Mouse (Mus musculus): Measurements from ENCODE around the gene Cdh10.

The Cdh10 gene

DNA sequence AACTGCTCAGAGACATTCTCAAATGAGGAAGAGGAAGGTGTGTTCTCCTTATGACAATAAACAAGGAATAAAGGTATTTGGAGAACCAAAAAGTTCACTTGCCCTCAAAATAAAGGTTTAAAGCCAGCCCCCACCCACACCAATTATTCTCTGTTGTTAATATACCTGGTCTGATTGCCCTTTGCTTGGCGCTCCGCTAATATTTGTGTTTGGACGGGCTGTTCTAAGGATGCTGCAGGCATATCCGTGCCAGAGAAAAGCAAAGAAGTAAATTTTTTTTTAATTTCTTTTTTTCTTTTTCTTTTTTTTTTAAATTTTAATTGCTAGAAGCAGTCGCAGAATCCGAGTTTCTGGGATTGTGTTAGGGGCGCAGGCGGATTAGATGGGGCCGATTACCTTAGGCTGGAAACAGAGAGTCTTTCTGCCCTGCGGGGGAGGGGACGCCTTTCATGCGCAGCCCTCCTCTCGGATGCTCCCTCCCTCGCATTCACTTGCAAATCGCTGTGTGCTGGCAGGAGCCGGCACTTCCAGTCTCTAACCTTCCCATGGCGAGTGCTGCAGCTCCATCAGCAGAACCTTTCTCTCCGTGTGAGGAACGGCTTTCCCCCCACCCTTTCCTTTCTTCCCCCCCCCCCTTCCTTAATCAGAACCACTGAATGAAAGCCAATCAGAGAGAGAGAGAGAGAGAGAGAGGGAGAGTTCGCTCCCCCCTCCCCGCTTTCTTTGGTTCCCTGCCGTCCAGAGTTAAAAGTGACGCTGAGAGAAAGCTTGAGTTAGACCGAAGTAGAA lies at the start of gene Cdh10:
Cdh10 (plus strand) TSS at position 763 of the 789 bp plus-strand sequence.
- DNase-seq, result peak; percentile 71

DNA sequence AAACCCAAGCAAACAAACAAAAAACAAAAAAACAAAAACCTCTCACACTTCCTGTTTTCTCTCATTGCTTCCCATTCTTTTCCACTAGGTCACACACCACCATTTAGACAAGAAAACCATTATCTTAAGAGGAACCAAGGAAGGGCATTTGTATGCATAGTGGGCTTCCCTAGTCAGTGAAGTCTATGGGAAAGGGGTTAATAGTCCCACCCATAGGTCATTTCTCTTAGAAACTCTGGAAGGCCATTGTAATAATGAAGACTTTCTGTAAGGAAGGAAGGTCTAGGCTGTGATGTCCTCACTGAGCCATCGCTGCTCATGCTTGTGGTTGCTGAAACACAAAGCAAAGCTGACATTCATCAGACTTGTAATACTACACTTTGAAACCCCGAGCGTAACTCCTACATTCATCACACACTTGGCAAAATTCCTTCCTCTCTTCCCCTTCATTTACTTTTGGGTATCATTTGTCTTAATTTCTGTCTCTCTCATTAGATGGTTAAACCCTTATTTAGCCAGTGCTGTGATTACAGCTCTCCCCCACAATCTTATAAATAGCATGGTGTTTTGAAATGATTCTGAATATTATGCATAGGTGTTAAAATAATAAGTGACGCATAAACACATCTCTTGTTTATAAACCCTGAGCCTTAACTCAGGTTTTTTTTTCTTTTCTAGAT lies 9.5 kb upstream of the Cdh10 start:
- DNase-seq, result no peak

GRCm38 (mm10) chr15:18817707-18818106 lies 1.0 kb upstream of the Cdh10 start:
- DNase-seq, result no peak

DNA sequence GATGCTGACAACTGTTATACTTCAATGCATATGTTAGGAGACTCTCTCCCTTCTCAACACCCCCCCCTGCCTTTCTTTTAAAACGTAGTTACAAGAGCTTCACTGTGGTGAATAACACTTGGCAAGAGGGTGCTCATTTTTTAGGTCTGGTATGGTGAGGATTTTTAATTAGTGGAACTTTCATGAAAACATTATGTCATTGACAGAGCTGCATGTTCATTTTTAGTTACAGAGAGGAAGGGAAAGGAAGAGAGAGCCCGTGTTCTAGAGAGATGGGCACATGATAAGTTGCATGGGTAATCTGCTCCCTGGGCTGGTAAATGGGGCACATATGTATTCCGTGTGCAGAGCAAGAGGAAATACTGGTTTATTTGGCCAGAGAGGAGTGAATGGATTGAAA lies 1.5 kb downstream of the Cdh10 start:
- no peak for DNase-seq

DNA sequence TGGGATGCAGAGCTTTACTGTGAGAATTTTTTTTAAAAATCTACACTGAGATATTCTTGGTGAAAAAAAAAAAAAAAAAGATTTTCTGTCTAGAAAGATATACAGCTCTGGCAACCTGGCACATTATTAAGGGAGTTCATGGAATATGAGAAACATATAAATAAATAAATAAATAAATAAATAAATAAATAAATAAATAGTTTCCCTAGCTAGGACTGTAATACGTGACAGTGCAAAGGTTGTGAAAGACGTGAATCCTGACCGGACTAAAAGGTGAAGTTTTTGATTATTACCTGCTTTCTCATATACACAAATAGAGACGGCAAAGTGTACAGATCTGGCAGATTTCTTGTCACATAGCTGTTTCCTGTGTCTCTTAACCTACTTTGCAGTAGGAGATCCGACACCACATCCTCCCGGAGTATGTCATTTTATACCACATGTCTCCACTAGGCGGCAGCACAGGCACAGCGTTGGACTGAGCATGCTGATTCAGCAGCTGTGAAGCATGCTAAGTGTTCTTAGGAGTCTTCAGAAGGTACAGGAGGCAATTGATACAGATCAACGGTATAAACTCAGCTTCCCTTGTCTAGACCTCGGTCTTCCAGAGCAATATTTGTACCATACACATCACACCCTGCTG lies 2.5 kb downstream of the Cdh10 start:
- peak; percentile 88 for DNase-seq

- DNase-seq, result no peak
Measured at GRCm38 (mm10) chr15:18823420-18823819, 4.7 kb downstream of the Cdh10 start.

DNA sequence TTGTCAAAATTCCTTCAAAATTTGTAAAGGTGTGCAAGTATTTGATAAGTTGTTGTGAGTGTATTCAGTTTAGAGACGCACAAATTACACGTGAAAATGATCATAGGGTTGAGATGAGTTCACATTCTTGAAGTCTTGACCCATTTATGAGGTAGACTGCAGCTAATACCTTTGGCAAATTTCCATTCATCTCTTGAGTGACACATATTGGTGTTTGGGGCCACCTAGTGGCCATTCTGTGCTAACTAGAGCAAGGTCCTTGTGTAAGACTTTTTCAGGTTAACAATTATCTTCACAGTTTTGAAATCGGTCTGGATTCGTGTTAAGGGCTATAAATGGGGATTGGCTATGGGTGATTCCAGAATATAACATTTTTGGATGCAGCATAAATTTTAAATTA lies 13.5 kb downstream of the Cdh10 start:
- DNase-seq, result peak; percentile 56

DNA sequence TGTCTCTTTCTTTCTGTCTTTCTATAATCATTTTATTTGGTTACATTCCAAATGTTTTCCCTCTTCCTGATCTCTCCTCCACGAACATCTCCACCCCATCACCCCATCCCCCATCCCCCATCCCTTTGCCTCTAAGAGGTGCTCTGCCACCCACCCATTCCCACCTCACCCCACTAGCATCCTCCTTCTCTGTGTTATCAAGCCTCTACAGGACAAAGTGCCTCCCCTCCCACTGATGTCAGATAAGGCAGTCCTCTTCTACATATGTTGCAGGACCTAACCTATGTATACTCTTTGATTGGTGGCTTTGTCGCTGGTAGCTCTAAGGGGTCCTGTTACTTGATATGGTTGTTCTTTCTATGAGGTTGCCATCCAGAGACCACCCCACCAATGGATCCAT lies 23.0 kb downstream of the Cdh10 start:
- DNase-seq, result no peak

GRCm38 (mm10) chr15:18844807-18845206 lies 26.1 kb downstream of the Cdh10 start:
- peak; percentile 18 for DNase-seq

GRCm38 (mm10) chr15:18850497-18850896 lies 31.8 kb downstream of the Cdh10 start:
- peak; percentile 50 for DNase-seq

DNA sequence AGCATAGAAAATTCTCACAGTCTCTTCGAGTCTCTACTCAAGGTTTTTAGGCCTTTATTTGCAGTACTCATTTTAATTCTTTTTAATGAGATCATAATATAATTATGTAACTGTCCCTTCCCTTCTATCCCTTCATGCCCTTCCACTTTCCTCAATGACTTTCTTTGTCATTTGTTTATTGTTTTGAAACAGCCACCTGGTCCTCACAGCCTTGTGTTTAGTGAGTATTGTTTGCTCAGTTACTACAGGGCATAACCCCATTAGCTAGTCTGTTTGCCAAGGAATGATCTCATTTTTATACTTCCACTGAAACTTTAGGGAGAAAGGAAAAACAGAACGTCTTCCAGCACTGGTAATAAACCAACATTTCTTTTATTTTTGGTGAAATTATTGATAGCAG lies 39.4 kb downstream of the Cdh10 start:
- DNase-seq, result no peak

GRCm38 (mm10) chr15:18869871-18870270 lies 51.1 kb downstream of the Cdh10 start:
- no peak for DNase-seq

DNA sequence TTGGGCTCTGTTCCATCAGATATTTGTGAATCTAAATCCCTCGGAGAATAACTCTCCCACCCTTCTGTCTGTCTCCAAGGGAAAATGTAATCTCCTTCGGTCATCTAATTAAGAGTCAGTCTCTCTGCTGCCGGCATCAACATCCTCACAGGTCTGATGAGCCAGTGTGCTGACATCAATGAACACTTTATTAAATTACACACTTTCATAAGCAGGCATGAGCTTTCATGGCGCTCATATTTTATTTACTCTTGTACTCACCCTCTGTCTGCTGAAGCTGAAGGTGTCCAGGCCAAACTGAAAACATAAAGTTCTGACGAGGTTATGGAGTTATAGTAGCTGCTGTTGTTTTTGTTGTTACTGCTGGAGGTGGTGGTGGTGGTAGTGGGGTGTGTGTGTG lies 62.7 kb downstream of the Cdh10 start:
- no peak for DNase-seq

DNA sequence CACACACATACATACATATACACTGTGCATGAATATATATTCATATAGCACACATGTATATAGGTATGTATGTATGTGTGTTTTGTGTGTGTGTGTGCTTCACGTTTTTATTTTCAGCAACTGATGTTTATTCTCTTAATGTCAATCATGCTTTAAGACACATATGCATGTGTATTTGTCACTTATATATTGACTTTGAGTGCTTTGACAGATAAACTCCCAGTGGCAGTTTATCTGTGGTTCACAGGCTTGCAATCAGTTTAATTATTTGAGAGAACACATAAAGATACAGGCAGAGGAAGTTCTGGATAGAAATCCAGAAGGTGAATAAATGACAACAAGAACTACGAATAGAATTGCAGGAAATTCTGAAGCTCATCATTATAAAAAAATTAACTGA lies 67.9 kb downstream of the Cdh10 start:
- no peak for DNase-seq

DNA sequence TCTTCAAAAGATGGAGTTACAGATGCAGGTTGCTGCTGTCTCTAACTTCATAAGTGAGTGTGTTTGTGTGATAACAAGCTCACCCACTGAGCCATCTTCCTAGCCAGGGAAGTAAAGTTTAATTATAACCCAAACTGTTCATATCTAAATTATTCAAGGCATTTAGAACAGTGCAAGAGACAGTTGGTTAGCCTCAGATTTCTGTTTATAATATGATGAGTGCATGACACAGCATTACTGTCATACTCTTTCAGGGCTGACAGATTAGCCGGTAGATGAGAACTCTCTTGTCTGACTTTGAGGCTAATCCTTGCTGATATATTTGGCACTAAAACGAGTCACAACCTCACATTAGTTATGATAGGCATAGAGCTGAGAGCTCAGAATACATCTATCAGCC lies 70.2 kb downstream of the Cdh10 start:
- DNase-seq, result no peak

GRCm38 (mm10) chr15:18890358-18890757 lies 71.6 kb downstream of the Cdh10 start:
- no peak for DNase-seq

DNA sequence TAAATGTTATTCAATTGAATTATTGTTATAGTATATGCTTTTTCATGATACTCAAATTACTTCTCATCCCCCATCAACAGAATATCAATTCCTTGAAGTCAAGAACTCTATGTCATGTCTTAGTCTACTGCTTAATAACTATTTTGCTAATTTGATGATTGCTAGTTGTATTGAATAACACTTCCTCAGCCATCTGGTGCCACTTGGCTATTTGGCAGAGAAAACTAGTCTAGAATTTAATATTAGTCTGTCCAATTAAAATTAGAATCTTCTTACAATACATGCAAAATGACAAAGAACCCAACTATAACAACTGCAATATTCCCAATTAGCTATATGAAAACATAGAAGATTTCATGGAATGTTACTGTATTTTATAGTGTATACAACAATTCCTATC lies 82.0 kb downstream of the Cdh10 start:
- DNase-seq, result no peak

DNA sequence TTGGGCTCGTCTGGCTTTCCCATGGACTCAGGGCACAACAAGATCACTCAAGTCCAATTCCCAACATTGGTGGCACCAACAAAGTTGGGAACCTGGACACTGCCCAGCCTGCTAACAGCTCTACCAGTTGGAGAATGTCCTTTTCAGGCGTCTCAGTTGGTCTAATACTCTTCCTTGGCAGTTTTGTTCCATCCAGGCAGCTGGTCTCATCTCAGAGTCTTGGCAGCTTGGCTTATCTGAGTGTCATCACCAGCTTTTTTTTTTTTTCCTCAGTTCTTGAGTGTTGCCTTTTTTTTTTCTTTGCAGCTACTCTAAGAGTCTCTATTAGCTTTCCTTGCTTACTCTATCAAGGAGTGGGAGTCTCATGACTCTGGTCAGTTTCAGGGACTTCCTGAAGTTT lies 85.4 kb downstream of the Cdh10 start:
- DNase-seq, result no peak

GRCm38 (mm10) chr15:18910612-18911011 lies 91.9 kb downstream of the Cdh10 start:
- no peak for DNase-seq

DNA sequence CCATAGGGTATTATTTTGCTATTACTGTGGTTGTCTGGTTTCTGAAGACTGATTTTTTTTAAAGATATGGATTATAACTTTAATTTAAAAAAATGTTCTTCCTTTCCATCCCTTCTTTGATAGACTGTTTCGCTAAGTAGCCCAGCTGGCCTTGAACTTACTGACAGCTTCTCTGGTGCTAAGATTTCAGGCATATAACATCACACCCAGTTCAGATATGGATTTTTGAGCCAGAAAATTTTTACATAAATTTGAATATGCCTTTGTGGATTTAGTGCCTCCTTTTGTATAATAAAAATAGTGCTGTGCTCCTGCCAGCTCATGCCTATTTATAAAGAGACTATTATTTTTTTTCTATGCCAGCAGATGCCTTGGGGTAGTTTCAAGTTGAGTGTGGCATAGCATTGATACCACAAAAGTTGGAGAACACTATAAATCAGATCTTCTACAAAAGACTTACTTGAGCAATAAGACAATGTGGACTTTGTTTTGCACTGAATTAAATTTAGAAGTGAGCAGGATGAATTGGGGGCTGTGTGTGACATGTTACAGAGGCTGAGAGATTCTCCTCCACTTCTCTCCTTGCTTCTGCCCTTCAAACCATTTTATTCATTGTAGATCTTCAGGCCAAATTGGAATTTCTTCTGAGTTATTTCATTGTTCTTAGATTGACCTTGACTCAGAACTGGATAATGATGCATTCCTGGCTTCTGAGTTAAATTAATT lies 106.8 kb downstream of the Cdh10 start:
- no peak for DNase-seq

DNA sequence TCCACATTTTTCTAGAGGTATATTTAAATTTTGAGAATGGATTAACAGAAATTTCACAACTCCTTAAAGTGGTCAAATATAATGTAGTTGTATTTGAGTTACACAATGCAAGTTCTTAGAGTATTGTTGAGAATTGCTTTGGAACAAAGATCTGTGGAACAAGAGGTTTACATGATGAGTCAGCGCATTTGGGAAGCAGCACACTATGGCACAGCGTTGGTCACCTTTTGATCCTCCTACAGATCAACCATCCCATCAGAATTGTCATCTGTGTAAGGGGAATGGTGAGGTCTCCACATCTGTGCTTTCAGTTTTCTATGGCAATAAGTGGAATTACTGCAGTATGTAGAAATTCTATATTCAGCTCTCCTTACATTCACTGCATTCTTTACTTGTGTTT lies 108.2 kb downstream of the Cdh10 start:
- no peak for DNase-seq

DNA sequence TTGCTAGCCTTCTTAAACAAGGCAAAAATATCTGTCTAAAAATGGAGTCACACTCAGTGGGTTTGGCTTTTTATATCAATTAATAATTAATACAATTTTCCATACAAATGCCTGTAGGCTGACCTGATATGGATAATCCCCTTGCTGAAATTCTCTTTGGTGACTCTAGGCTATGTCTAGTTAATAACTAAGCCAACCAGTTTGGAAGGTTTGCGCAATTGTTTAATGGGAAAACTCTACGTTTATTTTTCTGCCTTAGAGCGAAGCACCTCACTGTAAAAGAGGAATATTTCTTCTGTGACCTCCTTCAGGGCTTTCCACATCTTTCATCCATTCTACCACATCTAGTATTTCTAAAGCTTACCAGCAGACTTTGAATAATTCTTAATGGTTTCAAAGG lies 133.5 kb downstream of the Cdh10 start:
- DNase-seq, result no peak

DNA sequence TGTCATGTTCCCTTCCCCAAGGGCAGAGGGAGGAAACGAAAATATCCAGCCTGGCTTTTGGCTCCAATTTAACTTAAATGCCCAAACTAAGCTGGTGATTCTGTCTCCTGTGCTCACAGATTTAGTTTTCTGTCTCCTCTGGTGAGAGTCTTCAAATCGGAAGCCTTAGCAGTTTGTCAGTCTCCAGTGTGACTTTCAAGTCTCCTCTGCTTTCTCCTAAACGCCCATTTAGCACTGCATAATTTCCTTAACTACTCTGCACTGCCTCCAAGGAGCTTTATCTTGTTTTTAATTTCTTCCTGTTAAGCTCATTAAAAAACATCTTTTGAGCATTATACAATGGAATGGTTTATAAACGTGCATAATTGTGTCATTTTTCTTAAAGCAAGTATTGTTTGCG lies 156.3 kb downstream of the Cdh10 start:
- DNase-seq, result no peak

Data from cerebellum, adult 9-11 months (tissue).